Mouse (Mus musculus) heart, embryonic 15.5 days (tissue): ENCODE results near the gene Hp1bp3. TPM values are rescaled to one million over a fixed set of nuclear protein-coding genes. Genes with fewer than 3 reads are reported as not detected.

ENCODE experiments used
- ATAC-seq: fragments of 200-750 bp; cut with Nextera tagmentation; replicated peaks from 2 replicates; pipeline ENCODE4 v1.8.0; 2017; ENCODE audit warnings: low read depth, moderate TSS enrichment; ENCODE audit not compliant: insufficient number of reproducible peaks, insufficient read depth, low FRiP score
- H3K27ac ChIP-seq: fragments of 300-500 bp; sonication (generic); 2 replicates; pipeline ENCODE4 v1.5.1; 2015; ENCODE audit warnings: mild to moderate bottlenecking, inconsistent platforms
- H3K27me3 ChIP-seq: fragments of 300-500 bp; sonication (generic); 2 replicates; pipeline ENCODE4 v1.6.1; 2015; ENCODE audit warnings: inconsistent platforms
- H3K36me3 ChIP-seq: fragments of 300-500 bp; sonication (generic); 2 replicates; pipeline ENCODE4 v1.6.1; 2015; ENCODE audit warnings: mild to moderate bottlenecking, inconsistent platforms
- H3K4me1 ChIP-seq: fragments of 300-500 bp; sonication (generic); replicated peaks from 2 replicates; pipeline ENCODE4 v1.6.1; 2015; ENCODE audit warnings: inconsistent platforms
- H3K4me2 ChIP-seq: fragments of 300-500 bp; sonication (generic); 2 replicates; pipeline ENCODE4 v1.6.1; 2015; ENCODE audit warnings: inconsistent platforms, mild to moderate bottlenecking, moderate library complexity
- H3K4me3 ChIP-seq: fragments of 300-500 bp; sonication (generic); 2 replicates; pipeline ENCODE4 v1.5.1; 2015; ENCODE audit warnings: mild to moderate bottlenecking, inconsistent platforms
- H3K9ac ChIP-seq: fragments of 300-500 bp; sonication (generic); 2 replicates; pipeline ENCODE4 v1.6.1; 2015; ENCODE audit warnings: mild to moderate bottlenecking, inconsistent platforms
- H3K9me3 ChIP-seq: fragments of 300-500 bp; sonication (generic); replicated peaks from 2 replicates; pipeline ENCODE4 v1.6.1; 2016; ENCODE audit warnings: inconsistent platforms
- WGBS: fragments of 180-500 bp; shearing (Covaris S2); methylation state at CpG from one replicate; pipeline ENCODE4 v1.1.7; 2015; ENCODE audit warnings: mixed read lengths; 5-methylcytosine and 5-hydroxymethylcytosine counted together
- polyA plus RNA-seq: library from polyadenylated mRNA; unstranded; fragments of >200 nt; fragmentation: Nextera tagmentation; extraction: Ambion mirVana; gene quantifications from 2 replicates; pipeline ENCODE4 v1.2.1, GENCODE M21; 2015

The Hp1bp3 gene
- polyA plus RNA-seq, result 96.1 and 97.9 TPM in 2 replicates

GRCm38 (mm10) chr4:138216200-138216890 lies at the start of gene Hp1bp3:
Gene Hp1bp3, plus strand, starts transcription at chr4:138216296.
- no peaks in the 10 kb centered on the region for H3K36me3 ChIP-seq
- no peaks in the 10 kb centered on the region for H3K9me3 ChIP-seq
- peak; percentile 68 for ATAC-seq
- H3K4me2 ChIP-seq, result peak within 1 kb of the TSS; percentile 77
- peak within 1 kb of the TSS; percentile 100 for H3K27ac ChIP-seq
- no peaks in the 10 kb centered on the region for H3K27me3 ChIP-seq
- H3K4me1 ChIP-seq, result peaks cover 36% of the 10 kb centered on the region
- H3K4me3 ChIP-seq, result peak within 1 kb of the TSS; percentile 93
- under 1% methylated on average over 37 of the region's 84 CpGs for WGBS
- peak within 1 kb of the TSS; percentile 98 for H3K9ac ChIP-seq

- H3K4me2 ChIP-seq, result no peak overlapping the region
- no peak overlapping the region for H3K27ac ChIP-seq
- no peak overlapping the region for H3K4me3 ChIP-seq
- 92% methylated on average over 10 of the region's 10 CpGs for WGBS
- peaks cover 12% of the 10 kb centered on the region for H3K4me1 ChIP-seq
- H3K27me3 ChIP-seq, result no peaks in the 10 kb centered on the region
- no peak for ATAC-seq
- peaks cover 35% of the 10 kb centered on the region for H3K36me3 ChIP-seq
- no peak overlapping the region for H3K9ac ChIP-seq
- no peaks in the 10 kb centered on the region for H3K9me3 ChIP-seq
Observed at GRCm38 (mm10) chr4:138166519-138166918, 49.6 kb upstream of the Hp1bp3 start.

GRCm38 (mm10) chr4:138168162-138168561 lies 47.9 kb upstream of the Hp1bp3 start:
- Histone ChIP-seq H3K4me1 (peaks cover 8% of the 10 kb centered on the region), H3K4me2 (no peak overlapping the region), H3K27me3 (no peaks in the 10 kb centered on the region), H3K27ac (no peak overlapping the region), H3K9me3 (no peaks in the 10 kb centered on the region), H3K36me3 (peaks cover 50% of the 10 kb centered on the region), H3K4me3 (no peak overlapping the region), H3K9ac (no peak overlapping the region)
- no peak for ATAC-seq
- WGBS, result 84% methylated on average over 3 of the region's 3 CpGs

- H3K4me3 ChIP-seq, result no peak overlapping the region
- WGBS, result 85% methylated on average over 4 of the region's 4 CpGs
- H3K36me3 ChIP-seq, result peaks cover 56% of the 10 kb centered on the region
- no peak overlapping the region for H3K9ac ChIP-seq
- H3K4me1 ChIP-seq, result peaks cover 1% of the 10 kb centered on the region
- no peaks in the 10 kb centered on the region for H3K27me3 ChIP-seq
- no peak for ATAC-seq
- H3K9me3 ChIP-seq, result no peaks in the 10 kb centered on the region
- H3K27ac ChIP-seq, result no peak overlapping the region
- no peak overlapping the region for H3K4me2 ChIP-seq
Observed at GRCm38 (mm10) chr4:138169420-138169819, 46.7 kb upstream of the Hp1bp3 start.

GRCm38 (mm10) chr4:138172686-138173085 lies 43.4 kb upstream of the Hp1bp3 start:
- Histone ChIP-seq H3K27ac (no peak overlapping the region), H3K36me3 (peaks cover 68% of the 10 kb centered on the region), H3K9ac (no peak overlapping the region), H3K9me3 (no peaks in the 10 kb centered on the region), H3K4me2 (no peak overlapping the region), H3K4me3 (no peak overlapping the region), H3K27me3 (no peaks in the 10 kb centered on the region), H3K4me1 (no peaks in the 10 kb centered on the region)
- WGBS, result 93% methylated on average over 4 of the region's 4 CpGs
- no peak for ATAC-seq

GRCm38 (mm10) chr4:138179391-138179790 lies 36.7 kb upstream of the Hp1bp3 start:
- Histone ChIP-seq H3K4me3 (no peak overlapping the region), H3K27me3 (no peaks in the 10 kb centered on the region), H3K4me2 (no peak overlapping the region), H3K36me3 (peaks cover 83% of the 10 kb centered on the region), H3K4me1 (no peaks in the 10 kb centered on the region), H3K27ac (no peak overlapping the region), H3K9me3 (no peaks in the 10 kb centered on the region), H3K9ac (no peak overlapping the region)
- ATAC-seq, result no peak
- WGBS, result 98% methylated on average over 5 of the region's 5 CpGs

- no peak for ATAC-seq
- Histone ChIP-seq H3K27ac (no peak overlapping the region), H3K36me3 (peaks cover 86% of the 10 kb centered on the region), H3K4me1 (no peaks in the 10 kb centered on the region), H3K27me3 (no peaks in the 10 kb centered on the region), H3K9ac (no peak overlapping the region), H3K4me2 (no peak overlapping the region), H3K9me3 (no peaks in the 10 kb centered on the region), H3K4me3 (no peak overlapping the region)
- WGBS, result 89% methylated on average over 4 of the region's 4 CpGs
Observed at GRCm38 (mm10) chr4:138180719-138181118, 35.4 kb upstream of the Hp1bp3 start.

GRCm38 (mm10) chr4:138184056-138184455 lies 32.0 kb upstream of the Hp1bp3 start:
- no peak for ATAC-seq
- 92% methylated on average over 5 of the region's 5 CpGs for WGBS
- H3K27ac ChIP-seq, result no peak overlapping the region
- H3K9me3 ChIP-seq, result no peaks in the 10 kb centered on the region
- peaks cover 12% of the 10 kb centered on the region for H3K4me1 ChIP-seq
- no peak overlapping the region for H3K9ac ChIP-seq
- H3K4me3 ChIP-seq, result no peak overlapping the region
- H3K36me3 ChIP-seq, result peaks cover 60% of the 10 kb centered on the region
- H3K27me3 ChIP-seq, result no peaks in the 10 kb centered on the region
- no peak overlapping the region for H3K4me2 ChIP-seq

- H3K27me3 ChIP-seq, result no peaks in the 10 kb centered on the region
- no peak overlapping the region for H3K27ac ChIP-seq
- H3K4me1 ChIP-seq, result peaks cover 12% of the 10 kb centered on the region
- WGBS, result 68% methylated on average over 5 of the region's 5 CpGs
- no peak for ATAC-seq
- H3K4me2 ChIP-seq, result no peak overlapping the region
- H3K36me3 ChIP-seq, result peaks cover 60% of the 10 kb centered on the region
- no peak overlapping the region for H3K9ac ChIP-seq
- no peak overlapping the region for H3K4me3 ChIP-seq
- no peaks in the 10 kb centered on the region for H3K9me3 ChIP-seq
Observed at GRCm38 (mm10) chr4:138184573-138184981, 31.5 kb upstream of the Hp1bp3 start.

- H3K36me3 ChIP-seq, result peaks cover 62% of the 10 kb centered on the region
- no peak for ATAC-seq
- 88% methylated on average over 7 of the region's 7 CpGs for WGBS
Observed at GRCm38 (mm10) chr4:138185961-138186360, 30.1 kb upstream of the Hp1bp3 start.

GRCm38 (mm10) chr4:138187995-138188394 lies 28.1 kb upstream of the Hp1bp3 start:
- no peak overlapping the region for H3K9ac ChIP-seq
- H3K27ac ChIP-seq, result peak overlapping the region; percentile 48
- H3K9me3 ChIP-seq, result no peaks in the 10 kb centered on the region
- no peak overlapping the region for H3K4me2 ChIP-seq
- peak; percentile 73 for ATAC-seq
- WGBS, result 38% methylated on average over 7 of the region's 7 CpGs
- H3K4me1 ChIP-seq, result peaks cover 12% of the 10 kb centered on the region
- H3K36me3 ChIP-seq, result peaks cover 61% of the 10 kb centered on the region
- H3K4me3 ChIP-seq, result no peak overlapping the region
- no peaks in the 10 kb centered on the region for H3K27me3 ChIP-seq

More at GRCm38 (mm10) chr4:138185961-138186360, 30.1 kb upstream of the Hp1bp3 start:
- H3K9ac ChIP-seq, result no peak overlapping the region
- no peak overlapping the region for H3K27ac ChIP-seq
- H3K9me3 ChIP-seq, result no peaks in the 10 kb centered on the region
- no peaks in the 10 kb centered on the region for H3K27me3 ChIP-seq
- no peak overlapping the region for H3K4me3 ChIP-seq
- H3K4me1 ChIP-seq, result peaks cover 12% of the 10 kb centered on the region
- no peak overlapping the region for H3K4me2 ChIP-seq

GRCm38 (mm10) chr4:138192561-138192960 lies 23.5 kb upstream of the Hp1bp3 start:
- H3K4me1 ChIP-seq, result peaks cover 12% of the 10 kb centered on the region
- no peak for ATAC-seq
- no peak overlapping the region for H3K9ac ChIP-seq
- WGBS, result 83% methylated on average over 5 of the region's 5 CpGs
- no peak overlapping the region for H3K27ac ChIP-seq
- no peak overlapping the region for H3K4me3 ChIP-seq
- H3K36me3 ChIP-seq, result peaks cover 68% of the 10 kb centered on the region
- H3K27me3 ChIP-seq, result no peaks in the 10 kb centered on the region
- no peaks in the 10 kb centered on the region for H3K9me3 ChIP-seq
- H3K4me2 ChIP-seq, result no peak overlapping the region
